Mouse (Mus musculus): ENCODE measurements around the gene Scly.

GRCm38 (mm10) chr1:91282582-91282981 lies 15.6 kb upstream of the Scly start:
- TF ChIP-seq MAFK (IDR thresholded peaks at IDR 0.05; ENCODE audit: insufficient read depth, low read depth, low read length) = no peak
- TF ChIP-seq ZNF384 (IDR thresholded peaks at IDR 0.05; ENCODE audit: low read depth, low read length) = no peak
- no peak for TF ChIP-seq ZC3H11A (IDR thresholded peaks at IDR 0.05; ENCODE audit: borderline replicate concordance, low read depth, low read length)
- TF ChIP-seq CHD2 (IDR thresholded peaks at IDR 0.05; ENCODE audit: low read depth, low read length) = no peak
